Mouse (Mus musculus) kidney, embryonic 15.5 days (tissue): ENCODE results near the gene Il11ra1. TPM values are rescaled to one million over a fixed set of nuclear protein-coding genes. Genes with fewer than 3 reads are reported as not detected.
"Not testable (repeated sequence)": the region's sequence is repeated elsewhere in the genome, so short reads cannot be mapped to it uniquely, and the experiment has no call there.

ENCODE experiments used
- ATAC-seq: fragments of 200-750 bp; cut with Nextera tagmentation; replicated peaks from 2 replicates; pipeline ENCODE4 v1.8.0; 2017; ENCODE audit warnings: moderate TSS enrichment; ENCODE audit not compliant: low FRiP score
- H3K27ac ChIP-seq: fragments of 300-500 bp; sonication (generic); 2 replicates; pipeline ENCODE4 v1.5.1; 2015; ENCODE audit warnings: mild to moderate bottlenecking, inconsistent platforms
- H3K27me3 ChIP-seq: fragments of 300-500 bp; sonication (generic); 2 replicates; pipeline ENCODE4 v1.6.1; 2015; ENCODE audit warnings: inconsistent platforms
- H3K36me3 ChIP-seq: fragments of 300-500 bp; sonication (generic); 2 replicates; pipeline ENCODE4 v1.6.1; 2015; ENCODE audit warnings: inconsistent platforms
- H3K4me1 ChIP-seq: fragments of 300-500 bp; sonication (generic); 2 replicates; pipeline ENCODE4 v1.6.1; 2015; ENCODE audit warnings: inconsistent platforms
- H3K4me2 ChIP-seq: fragments of 300-500 bp; sonication (generic); 2 replicates; pipeline ENCODE4 v1.6.1; 2015; ENCODE audit warnings: moderate library complexity, mild to moderate bottlenecking, inconsistent platforms
- H3K4me3 ChIP-seq: fragments of 300-500 bp; sonication (generic); replicated peaks from 2 replicates; pipeline ENCODE4 v1.5.1; 2015; ENCODE audit warnings: mild to moderate bottlenecking, inconsistent platforms
- H3K9ac ChIP-seq: fragments of 300-500 bp; sonication (generic); 2 replicates; pipeline ENCODE4 v1.6.1; 2015; ENCODE audit warnings: mild to moderate bottlenecking, inconsistent platforms
- H3K9me3 ChIP-seq: fragments of 300-500 bp; sonication (generic); replicated peaks from 2 replicates; pipeline ENCODE4 v1.6.1; 2016; ENCODE audit warnings: inconsistent platforms
- WGBS: fragments of 180-500 bp; shearing (Covaris S2); methylation state at CpG from one replicate; pipeline ENCODE4 v1.1.7; 2015; ENCODE audit warnings: mixed read lengths; 5-methylcytosine and 5-hydroxymethylcytosine counted together
- polyA plus RNA-seq: library from polyadenylated mRNA; unstranded; fragments of >200 nt; fragmentation: Nextera tagmentation; extraction: Ambion mirVana; gene quantifications from 2 replicates; pipeline ENCODE4 v1.2.1, GENCODE M21; 2015

The Il11ra1 gene
- polyA plus RNA-seq, 1 experiment from 2014 or later = 157 TPM

DNA sequence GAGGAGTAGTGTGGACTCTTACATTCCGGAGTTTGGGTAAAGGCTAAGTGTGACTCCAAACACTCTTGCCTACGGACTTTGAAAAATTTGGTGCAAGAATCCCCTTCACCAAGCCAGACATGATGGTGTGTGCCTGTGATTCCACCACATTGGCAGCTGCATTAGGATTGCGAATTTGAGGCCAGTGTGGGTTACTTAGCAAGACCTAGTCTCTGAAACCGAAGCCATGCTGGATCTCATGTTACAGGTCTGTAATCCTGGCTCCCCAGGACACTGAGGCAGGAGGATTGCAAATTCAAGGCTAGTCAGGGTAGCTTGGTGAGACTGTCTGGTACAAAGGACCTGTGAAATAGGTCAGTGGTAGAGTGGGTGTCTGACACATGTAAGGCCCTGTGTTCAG is 58.9 kb downstream of the Il11ra1 start:
- no peak for ATAC-seq
- no peak overlapping the region for H3K4me2 ChIP-seq
- peaks cover 23% of the 10 kb centered on the region for H3K36me3 ChIP-seq
- no peaks in the 10 kb centered on the region for H3K9me3 ChIP-seq
- H3K27ac ChIP-seq = peak overlapping the region; percentile 89; the same call in 1 of the 2 replicates
- H3K27me3 ChIP-seq = no peaks in the 10 kb centered on the region
- H3K9ac ChIP-seq = no peak overlapping the region
- H3K4me1 ChIP-seq = peaks cover 71% of the 10 kb centered on the region
- whole genome bisulfite sequencing = 89% methylated on average over 4 of the region's 4 CpGs
- H3K4me3 ChIP-seq = no peak overlapping the region

DNA sequence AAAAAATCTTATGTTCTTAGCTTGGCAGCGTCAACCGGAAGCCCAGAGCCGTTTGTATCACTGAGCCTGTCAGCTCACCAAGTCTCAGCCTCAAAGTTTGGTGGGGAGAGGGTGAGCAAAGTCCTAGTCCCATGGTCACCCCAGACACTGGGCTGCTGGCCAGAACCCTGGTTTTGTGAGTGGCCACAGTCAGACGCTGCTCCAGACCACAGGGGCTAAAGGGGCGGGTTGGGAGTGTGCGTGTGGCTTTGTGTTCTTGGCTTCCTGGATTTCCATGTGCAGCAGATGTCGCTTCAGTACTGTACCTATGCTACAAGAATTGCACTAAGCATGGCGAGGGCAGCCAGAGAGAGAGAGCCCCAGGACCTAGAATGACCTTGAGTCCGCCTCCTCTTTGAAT is 59.4 kb downstream of the Il11ra1 start:
- Histone ChIP-seq H3K9me3 (no peaks in the 10 kb centered on the region), H3K36me3 (peaks cover 23% of the 10 kb centered on the region), H3K4me2 (no peak overlapping the region), H3K27ac (peak overlapping the region; percentile 89), H3K27me3 (no peaks in the 10 kb centered on the region), H3K9ac (no peak overlapping the region), H3K4me3 (no peak overlapping the region), H3K4me1 (peaks cover 71% of the 10 kb centered on the region)
- ATAC-seq = no peak
- 78% methylated on average over 9 of the region's 9 CpGs for WGBS

- Histone ChIP-seq H3K9me3 (no peaks in the 10 kb centered on the region), H3K36me3 (peaks cover 23% of the 10 kb centered on the region), H3K4me2 (peak overlapping the region; percentile 69), H3K4me3 (peak overlapping the region; percentile 46), H3K27ac (peak overlapping the region; percentile 89), H3K27me3 (no peaks in the 10 kb centered on the region), H3K9ac (0 out of 2 replicates have a peak overlapping the region, but pooled peaks have one; percentile 35), H3K4me1 (peaks cover 67% of the 10 kb centered on the region)
- whole genome bisulfite sequencing = 40% methylated on average over 6 of the region's 6 CpGs
- ATAC-seq = no peak
Measured at GRCm38 (mm10) chr4:41759656-41760287, 60.0 kb downstream of the Il11ra1 start.

- Histone ChIP-seq H3K27me3 (no peaks in the 10 kb centered on the region), H3K9me3 (no peaks in the 10 kb centered on the region), H3K9ac (peak overlapping the region; percentile 61), H3K4me1 (peaks cover 66% of the 10 kb centered on the region), H3K4me3 (peak overlapping the region; percentile 46), H3K27ac (peak overlapping the region; percentile 89), H3K4me2 (peak overlapping the region; percentile 69), H3K36me3 (peaks cover 23% of the 10 kb centered on the region)
- peak; percentile 92 for ATAC-seq
- WGBS = under 1% methylated on average over 15 of the region's 15 CpGs
Measured at GRCm38 (mm10) chr4:41760288-41760721, 60.5 kb downstream of the Il11ra1 start.

DNA sequence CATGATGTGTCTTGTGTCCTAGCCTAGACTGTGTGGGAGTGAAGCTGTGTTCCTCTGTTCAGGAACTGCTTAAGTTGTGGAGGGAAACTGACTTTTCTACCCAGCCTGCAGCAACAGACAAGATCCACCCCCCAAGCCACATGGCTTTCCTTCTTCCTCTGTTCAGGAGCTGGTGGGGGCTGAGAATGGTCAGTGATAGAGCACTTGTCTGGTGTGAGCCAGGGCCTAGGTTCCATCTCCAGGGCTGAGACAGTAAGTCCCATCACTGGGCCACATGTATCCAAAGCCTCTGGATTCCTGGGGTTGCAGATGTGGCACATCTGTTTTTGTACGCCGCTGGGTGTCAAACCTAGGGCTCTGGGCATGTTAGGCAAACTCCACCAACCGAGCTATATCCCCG is 61.1 kb downstream of the Il11ra1 start:
- Histone ChIP-seq H3K9me3 (no peaks in the 10 kb centered on the region), H3K4me3 (peak overlapping the region; percentile 46), H3K9ac (peak overlapping the region; percentile 61), H3K4me2 (peak overlapping the region; percentile 69), H3K36me3 (peaks cover 28% of the 10 kb centered on the region), H3K27ac (peak overlapping the region; percentile 89), H3K4me1 (peaks cover 66% of the 10 kb centered on the region), H3K27me3 (no peaks in the 10 kb centered on the region)
- WGBS = 71% methylated on average over 4 of the region's 4 CpGs
- ATAC-seq = peak; percentile 9; the same call in 1 of the 2 replicates

DNA sequence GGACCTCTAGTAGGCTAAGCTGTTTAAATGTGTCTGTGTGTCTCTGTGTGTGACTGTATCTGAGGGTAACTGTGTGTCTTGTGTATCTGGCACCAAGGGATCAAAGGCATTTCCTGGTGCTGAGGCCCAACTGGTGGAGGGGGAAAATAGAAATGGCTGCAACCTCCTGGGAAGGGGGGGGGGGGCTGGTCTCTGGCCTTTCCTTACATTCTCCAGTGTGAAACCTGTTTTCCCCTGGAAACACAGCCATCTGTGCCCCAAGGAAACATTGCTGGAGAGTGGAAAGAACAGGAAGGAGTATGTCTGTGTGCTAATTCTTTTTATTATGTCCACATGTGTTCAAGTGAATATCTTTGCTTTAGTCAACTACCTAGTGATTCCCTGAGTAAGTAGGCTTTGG is 61.9 kb downstream of the Il11ra1 start:
- H3K36me3 ChIP-seq = peaks cover 30% of the 10 kb centered on the region
- H3K4me1 ChIP-seq = peaks cover 59% of the 10 kb centered on the region
- H3K9me3 ChIP-seq = no peaks in the 10 kb centered on the region
- H3K27ac ChIP-seq = peak overlapping the region; percentile 89
- ATAC-seq = no peak
- H3K9ac ChIP-seq = 0 out of 2 replicates have a peak overlapping the region, but pooled peaks have one; percentile 11
- H3K4me2 ChIP-seq = peak overlapping the region; percentile 69
- peak overlapping the region; percentile 46 for H3K4me3 ChIP-seq
- no peaks in the 10 kb centered on the region for H3K27me3 ChIP-seq

DNA sequence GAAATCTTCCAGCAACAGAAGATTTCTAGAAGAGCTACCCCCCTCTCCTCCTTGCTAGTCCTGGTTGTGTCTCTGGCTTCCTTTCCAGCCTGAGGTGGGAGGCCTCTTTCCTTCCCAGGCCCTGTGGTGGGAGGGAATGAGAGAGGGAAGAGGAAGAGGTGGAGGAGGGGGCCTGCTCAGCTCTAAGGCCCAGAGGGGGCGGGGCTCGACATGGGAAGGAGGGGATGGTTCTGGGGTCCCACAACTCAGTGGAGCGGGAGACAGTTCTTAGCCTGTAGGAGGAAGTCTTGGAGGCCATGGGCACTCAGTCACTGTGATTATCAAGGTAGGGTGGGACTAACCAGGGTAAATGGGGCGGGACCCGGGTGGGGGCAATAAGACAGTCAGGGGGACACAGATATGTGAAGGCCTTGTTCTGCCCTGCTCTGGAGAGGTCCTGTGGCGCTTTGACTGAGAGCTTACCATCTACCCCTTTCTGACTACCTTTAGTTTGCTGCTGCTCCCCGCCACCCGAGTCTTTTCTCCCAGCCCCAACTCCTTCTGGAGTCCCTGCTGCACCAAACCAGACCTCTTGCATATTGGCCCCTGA is 62.4 kb downstream of the Il11ra1 start:
- H3K4me3 ChIP-seq = peak overlapping the region; percentile 46
- ATAC-seq = peak; percentile 73
- no peaks in the 10 kb centered on the region for H3K9me3 ChIP-seq
- peak overlapping the region; percentile 35; the same call in 1 of the 2 replicates for H3K9ac ChIP-seq
- peak overlapping the region; percentile 69 for H3K4me2 ChIP-seq
- peak overlapping the region; percentile 89 for H3K27ac ChIP-seq
- H3K36me3 ChIP-seq = peaks cover 30% of the 10 kb centered on the region
- no peaks in the 10 kb centered on the region for H3K27me3 ChIP-seq
- 20% methylated on average over 8 of the region's 8 CpGs for WGBS
- H3K4me1 ChIP-seq = peaks cover 54% of the 10 kb centered on the region

- H3K4me2 ChIP-seq = peak overlapping the region; percentile 69
- peaks cover 49% of the 10 kb centered on the region for H3K4me1 ChIP-seq
- H3K27ac ChIP-seq = peak overlapping the region; percentile 89
- 0 out of 2 replicates have a peak, but pooled peaks have one; percentile 5 for ATAC-seq
- WGBS = 34% methylated on average over 8 of the region's 8 CpGs
- H3K9ac ChIP-seq = peak overlapping the region; percentile 35
- H3K9me3 ChIP-seq, H3K27me3 ChIP-seq: not testable (repeated sequence)
- peaks cover 29% of the 10 kb centered on the region for H3K36me3 ChIP-seq
- peak overlapping the region; percentile 46 for H3K4me3 ChIP-seq
Measured at GRCm38 (mm10) chr4:41762688-41763114, 62.9 kb downstream of the Il11ra1 start.

DNA sequence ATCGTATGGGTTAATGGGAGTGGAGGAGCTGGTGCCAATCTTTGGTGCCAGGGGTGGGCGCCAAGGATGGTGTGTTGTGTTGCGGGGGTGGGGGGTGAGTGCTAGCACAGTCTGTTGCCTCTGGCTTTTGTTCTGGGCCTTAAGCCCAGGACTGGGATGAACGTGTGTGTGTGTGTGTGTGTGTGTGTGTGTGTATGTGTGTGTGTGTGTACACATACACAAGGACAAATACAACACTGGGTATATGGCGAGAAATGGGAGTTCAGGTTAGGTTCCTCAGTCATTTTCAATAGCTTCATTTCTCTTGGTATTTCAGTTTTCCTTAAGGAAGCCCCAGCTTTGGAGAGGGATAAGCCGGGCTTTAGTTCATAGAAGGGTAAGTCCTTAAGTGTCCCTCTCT is 63.4 kb downstream of the Il11ra1 start:
- H3K9ac ChIP-seq, ATAC-seq, H3K27ac ChIP-seq, H3K27me3 ChIP-seq, H3K9me3 ChIP-seq: not testable (repeated sequence)
- WGBS = 66% methylated on average over 4 of the region's 6 CpGs
- peaks cover 44% of the 10 kb centered on the region for H3K4me1 ChIP-seq
- H3K4me3 ChIP-seq = peak overlapping the region; percentile 46; the same call in 1 of the 2 replicates
- peaks cover 31% of the 10 kb centered on the region for H3K36me3 ChIP-seq
- H3K4me2 ChIP-seq = peak overlapping the region; percentile 69

DNA sequence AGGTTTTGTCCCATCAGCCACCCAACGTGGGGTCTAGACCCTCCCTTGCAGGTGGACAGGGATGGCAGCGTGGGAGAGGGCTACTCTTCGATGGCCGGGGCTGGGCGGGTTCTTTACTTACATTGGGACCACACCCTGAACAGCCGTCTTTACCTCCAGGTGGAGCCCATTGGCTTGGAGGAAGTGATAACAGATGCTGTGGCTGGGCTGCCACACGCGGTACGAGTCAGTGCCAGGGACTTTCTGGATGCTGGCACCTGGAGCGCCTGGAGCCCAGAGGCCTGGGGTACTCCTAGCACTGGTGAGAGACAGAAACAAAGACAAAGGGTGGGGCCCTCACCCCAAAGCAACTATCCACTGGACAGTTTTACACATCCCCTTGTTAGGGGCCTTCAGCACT is 67.5 kb downstream of the Il11ra1 start:
- peaks cover 21% of the 10 kb centered on the region for H3K36me3 ChIP-seq
- not testable (repeated sequence) for H3K27ac ChIP-seq, H3K4me3 ChIP-seq, H3K9me3 ChIP-seq, H3K27me3 ChIP-seq, H3K9ac ChIP-seq, H3K4me1 ChIP-seq, ATAC-seq, H3K4me2 ChIP-seq
- WGBS = 89% methylated on average over 10 of the region's 10 CpGs

- H3K4me3 ChIP-seq = peak overlapping the region; percentile 31
- not testable (repeated sequence) for H3K9ac ChIP-seq, H3K4me1 ChIP-seq, ATAC-seq, H3K9me3 ChIP-seq, H3K36me3 ChIP-seq, H3K27me3 ChIP-seq
- WGBS = 6% methylated on average over 7 of the region's 16 CpGs
- H3K4me2 ChIP-seq = peak overlapping the region; percentile 54
- H3K27ac ChIP-seq = peak overlapping the region; percentile 48; the same call in 1 of the 2 replicates
Measured at GRCm38 (mm10) chr4:41772946-41773345, 73.2 kb downstream of the Il11ra1 start.

GRCm38 (mm10) chr4:41773502-41773901 is 73.7 kb downstream of the Il11ra1 start:
- not testable (repeated sequence) for H3K9ac ChIP-seq, H3K36me3 ChIP-seq, H3K4me1 ChIP-seq, H3K9me3 ChIP-seq, ATAC-seq, H3K27me3 ChIP-seq
- H3K4me3 ChIP-seq = peak overlapping the region; percentile 46
- WGBS = under 1% methylated on average over 24 of the region's 25 CpGs
- peak overlapping the region; percentile 57 for H3K4me2 ChIP-seq
- peak overlapping the region; percentile 78; the same call in 1 of the 2 replicates for H3K27ac ChIP-seq
